Mouse (Mus musculus): ENCODE results near the gene Best1.

Best1 gene

DNA sequence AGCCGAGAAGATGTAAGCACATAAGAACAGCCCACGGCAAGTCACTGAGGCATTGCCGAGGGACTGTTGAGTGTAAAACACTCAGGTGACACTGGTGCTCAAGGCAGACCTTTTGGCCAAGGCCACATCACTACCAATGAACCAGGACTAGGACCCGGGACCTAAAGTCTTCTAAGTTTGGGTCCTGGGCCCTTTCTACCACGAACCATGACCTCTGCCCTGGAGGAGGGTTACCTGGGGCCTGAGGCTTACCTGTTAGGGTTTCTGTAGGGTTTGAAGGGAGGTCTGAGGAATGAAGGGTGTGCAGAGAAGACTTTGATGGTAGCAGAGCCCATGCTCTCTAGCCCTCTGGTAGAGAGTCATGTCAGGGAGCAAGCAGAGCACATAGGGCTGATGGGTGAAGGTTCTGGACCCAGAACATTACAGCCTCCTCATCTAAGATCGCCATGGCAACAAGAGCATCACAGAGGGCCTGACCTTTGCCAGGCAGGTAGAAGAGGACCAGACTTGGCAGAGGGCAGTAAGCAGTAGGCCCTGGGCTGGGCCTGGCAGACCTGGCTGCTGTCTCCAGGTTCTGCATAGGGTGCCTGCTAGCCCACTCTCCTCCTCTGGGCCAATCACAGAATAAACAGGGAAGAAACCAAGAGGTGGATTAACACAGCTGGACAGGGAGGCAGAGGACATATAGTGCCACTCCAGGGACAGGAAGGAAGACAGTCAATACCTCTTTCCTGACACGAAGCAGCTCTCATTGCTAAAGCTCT lies at the start of gene Best1, which contains the start of gene Rab3il1:
Gene Best1 (minus strand): TSS at position 428 of the 764 bp plus-strand sequence.
Gene Rab3il1 (plus strand): TSS at position 464 of the 764 bp plus-strand sequence.
- no peak for DNase-seq (ENCODE audit: low spot score in 2 of 2)

DNA sequence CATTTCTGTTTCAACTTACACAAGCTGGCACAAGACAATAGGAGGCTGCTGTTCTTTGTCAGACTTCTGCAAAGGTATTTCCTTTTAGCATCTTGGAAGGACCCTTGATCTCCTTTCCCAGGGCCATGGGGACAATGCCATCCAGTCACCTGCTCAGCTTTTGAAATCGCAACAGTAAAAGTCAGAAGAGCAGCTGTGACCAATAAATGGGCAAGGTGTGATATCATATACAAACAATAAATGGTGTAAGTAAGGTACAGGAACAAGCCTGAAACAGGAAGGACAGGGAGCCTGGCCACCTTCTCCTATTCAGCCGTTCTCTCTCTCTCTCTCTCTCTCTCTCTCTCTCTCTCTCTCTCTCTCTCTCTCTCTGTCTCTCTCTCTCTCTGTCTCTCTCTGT lies 49.0 kb upstream of the Best1 start:
- DNase-seq (ENCODE audit: low spot score in 2 of 2), result no peak

GRCm38 (mm10) chr19:10049533-10049932 lies 48.1 kb upstream of the Best1 start:
- DNase-seq (ENCODE audit: low spot score in 2 of 2), result peak in 1 of 2 experiments; percentile 59

GRCm38 (mm10) chr19:10046983-10047382 lies 45.5 kb upstream of the Best1 start:
- no peak for DNase-seq (ENCODE audit: low spot score in 2 of 2)

DNA sequence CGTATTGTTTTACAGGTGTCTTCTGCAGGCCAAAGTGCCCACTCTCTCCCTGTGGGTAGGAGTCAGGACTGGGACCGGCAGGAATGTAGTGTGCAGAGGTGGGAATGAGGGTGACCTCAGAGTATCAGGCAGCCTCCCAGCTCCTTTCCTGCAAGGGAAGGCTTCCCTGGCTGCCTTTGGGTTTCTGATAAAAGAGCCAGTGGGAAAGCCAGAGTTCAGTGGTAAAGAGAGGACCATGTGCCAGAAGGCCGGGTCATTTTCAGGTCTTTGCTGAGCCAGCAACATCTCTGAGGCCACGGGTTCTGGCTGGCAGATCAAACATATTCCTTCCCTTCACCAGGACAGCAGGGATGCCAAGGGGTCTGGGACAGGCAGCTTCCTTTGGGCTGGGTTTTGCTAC lies 44.9 kb upstream of the Best1 start:
- DNase-seq (ENCODE audit: low spot score in 2 of 2), result peak in 1 of 2 experiments; percentile 39

GRCm38 (mm10) chr19:10045707-10046106 lies 44.3 kb upstream of the Best1 start:
- DNase-seq (ENCODE audit: low spot score in 2 of 2), result no peak

DNA sequence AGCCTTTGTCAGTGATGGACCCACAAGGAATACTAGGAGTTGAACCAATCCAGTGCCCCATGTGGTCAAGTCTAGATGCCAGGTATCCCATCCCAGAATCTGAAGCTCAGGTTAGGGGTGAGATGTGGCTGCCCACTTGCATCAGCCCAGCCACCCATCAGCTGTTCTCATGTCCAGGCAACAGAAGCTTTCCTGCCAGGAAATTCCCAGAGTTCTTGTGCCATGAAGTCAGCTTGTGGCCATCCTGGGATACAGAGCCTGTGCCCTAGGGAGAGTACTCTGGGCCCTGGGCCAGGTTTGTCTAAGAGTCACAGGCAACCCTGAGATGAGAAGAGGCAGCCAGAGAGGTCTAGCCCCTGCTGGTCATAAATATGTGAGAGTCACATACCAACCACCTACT lies 42.2 kb upstream of the Best1 start:
- peak; percentile 79 to 85 for DNase-seq (ENCODE audit: low spot score in 2 of 2)

DNA sequence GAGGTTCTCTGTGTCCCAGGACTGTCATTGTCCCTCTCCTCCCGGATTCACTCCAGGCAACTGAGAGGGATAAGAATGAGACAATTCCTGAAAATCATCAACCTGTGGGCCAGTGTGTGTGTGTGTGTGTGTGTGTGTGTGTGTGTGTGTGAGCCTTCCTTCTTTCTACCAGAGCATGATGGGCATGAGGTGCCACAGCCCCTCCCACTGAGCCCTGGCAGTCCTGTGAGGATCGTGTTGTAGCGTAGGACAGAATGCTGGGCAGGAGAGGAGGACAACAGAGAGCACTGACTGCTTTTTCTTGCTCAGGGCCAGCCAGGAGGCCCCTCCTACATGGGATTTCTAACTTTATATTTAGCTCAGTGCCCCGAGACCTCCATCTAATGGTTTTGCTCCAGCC lies 41.4 kb upstream of the Best1 start:
- peak in 1 of 2 experiments; percentile 22 for DNase-seq (ENCODE audit: low spot score in 2 of 2)

GRCm38 (mm10) chr19:10042232-10042631 lies 40.8 kb upstream of the Best1 start:
- peak; percentile 55 to 67 for DNase-seq (ENCODE audit: low spot score in 2 of 2)

DNA sequence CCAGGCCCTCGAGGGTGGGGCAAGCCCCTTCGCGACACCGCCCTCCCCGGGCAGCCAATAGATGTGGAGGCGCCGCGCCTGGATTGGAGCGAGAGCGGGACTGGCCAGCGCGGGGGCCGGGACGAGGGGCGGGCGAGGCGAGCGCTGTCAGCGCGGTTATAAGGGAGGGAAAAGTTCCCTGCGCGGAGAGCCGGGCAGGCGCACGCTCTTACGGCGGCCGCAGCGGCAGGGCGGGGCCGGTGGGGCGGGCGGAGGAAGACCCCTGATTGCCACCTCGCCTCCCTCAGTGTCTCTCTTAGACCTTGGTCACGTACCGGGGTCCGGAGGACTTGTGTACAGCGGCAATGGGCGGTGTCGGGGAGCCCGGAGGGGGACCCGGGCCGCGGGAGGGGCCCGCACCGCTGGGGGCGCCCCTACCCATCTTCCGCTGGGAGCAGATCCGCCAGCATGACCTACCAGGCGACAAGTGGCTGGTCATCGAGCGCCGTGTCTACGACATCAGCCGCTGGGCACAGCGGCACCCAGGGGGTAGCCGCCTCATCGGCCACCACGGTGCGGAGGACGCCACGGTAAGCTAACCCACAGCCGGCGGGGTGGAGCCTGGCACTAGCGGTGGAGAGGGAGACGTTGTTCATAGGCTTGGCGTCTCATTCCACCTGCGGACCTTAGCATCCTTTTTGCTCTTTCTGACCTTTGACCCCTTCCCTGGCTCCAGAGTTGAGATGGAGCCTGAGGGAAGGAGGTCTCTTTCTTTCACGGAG lies 40.1 kb upstream of the Best1 start, which contains the start of gene Fads3:
Gene Fads3 (plus strand): TSS at position 182 of the 761 bp plus-strand sequence.
- DNase-seq (ENCODE audit: low spot score in 2 of 2), result peak; percentile 87 to 89

- no peak for DNase-seq (ENCODE audit: low spot score in 2 of 2)
Observed at GRCm38 (mm10) chr19:10040866-10041387, 39.5 kb upstream of the Best1 start.

DNA sequence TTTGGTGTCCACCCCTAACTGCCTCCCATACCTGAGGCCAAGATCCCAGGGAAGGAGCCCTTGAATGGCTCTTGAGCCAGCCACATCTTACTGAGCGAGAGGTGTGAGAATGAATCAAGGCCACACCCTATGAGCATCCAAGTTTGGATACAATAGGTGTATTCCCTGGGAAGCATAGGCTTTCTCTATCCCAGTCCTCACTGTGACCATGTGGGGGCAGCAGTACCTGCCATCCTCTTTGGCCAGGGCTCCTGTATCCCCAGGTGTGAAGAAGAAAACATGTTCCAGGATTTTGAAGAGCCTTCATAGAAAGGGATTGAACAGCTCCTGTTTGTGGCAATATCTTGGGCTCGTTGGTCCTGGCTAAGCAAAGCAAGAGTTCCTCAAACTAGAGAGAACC lies 38.2 kb upstream of the Best1 start:
- DNase-seq (ENCODE audit: low spot score in 2 of 2), result no peak

GRCm38 (mm10) chr19:10038910-10039309 lies 37.5 kb upstream of the Best1 start:
- peak; percentile 53 to 59 for DNase-seq (ENCODE audit: low spot score in 2 of 2)

GRCm38 (mm10) chr19:10038364-10038763 lies 36.9 kb upstream of the Best1 start:
- no peak for DNase-seq (ENCODE audit: low spot score in 2 of 2)

GRCm38 (mm10) chr19:10037534-10037933 lies 36.1 kb upstream of the Best1 start:
- no peak for DNase-seq (ENCODE audit: low spot score in 2 of 2)

- DNase-seq (ENCODE audit: low spot score in 2 of 2), result peak; percentile 68 to 75
Observed at GRCm38 (mm10) chr19:10034785-10035447, 33.5 kb upstream of the Best1 start.

- DNase-seq (ENCODE audit: low spot score in 2 of 2), result peak in 1 of 2 experiments; percentile 23
Observed at GRCm38 (mm10) chr19:10034356-10034755, 32.9 kb upstream of the Best1 start.

DNA sequence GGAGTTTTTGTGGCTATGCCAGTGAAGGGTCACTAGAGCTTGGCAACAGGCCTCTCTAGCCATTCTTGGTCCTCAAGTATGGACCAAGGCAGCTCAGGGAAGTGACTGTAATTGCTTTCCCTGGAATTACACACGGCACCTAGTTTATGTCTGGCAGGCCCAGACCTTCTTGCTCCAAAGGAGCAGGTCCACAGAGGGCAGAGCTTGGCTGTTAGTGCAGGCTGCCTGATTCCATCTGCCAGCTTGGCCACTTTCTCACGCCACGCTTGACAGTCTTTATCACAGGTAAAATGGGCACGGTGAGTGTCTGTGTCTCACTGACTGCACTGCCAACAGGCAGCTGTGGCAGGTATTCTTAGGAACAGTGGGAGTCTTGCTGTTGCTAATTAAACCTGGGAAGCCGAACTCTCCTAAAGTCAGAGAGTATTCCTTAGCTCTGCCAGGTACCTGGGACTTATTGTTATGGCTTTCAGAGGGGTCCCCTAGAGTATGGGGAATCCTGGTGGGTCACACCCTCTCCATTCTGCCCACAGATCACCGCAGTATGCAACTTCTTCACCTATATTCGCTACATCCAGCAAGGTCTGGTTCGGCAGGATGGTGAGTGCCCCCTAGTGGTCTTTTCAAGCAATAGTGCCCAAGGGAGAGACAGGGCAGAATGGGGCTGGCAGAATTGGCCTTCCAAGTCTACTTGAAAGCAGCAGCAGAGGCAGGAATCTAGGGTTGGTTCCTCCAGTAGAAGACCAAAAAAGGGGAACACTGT lies 32.0 kb upstream of the Best1 start:
- DNase-seq (ENCODE audit: low spot score in 2 of 2), result peak in 1 of 2 experiments; percentile 59

- DNase-seq (ENCODE audit: low spot score in 2 of 2), result no peak
Observed at GRCm38 (mm10) chr19:10029746-10030145, 28.3 kb upstream of the Best1 start.

GRCm38 (mm10) chr19:10025169-10025875 lies 23.9 kb upstream of the Best1 start:
- DNase-seq (ENCODE audit: low spot score in 2 of 2), result peak; percentile 59 to 63
